In genomic region chr1:106656207-106656738, GRCm38 (mm10) we compare ENCODE assay signal across 17 mouse cellular contexts.
"Had no signal": no experiment of that assay in that cellular context is flagged by ENCODE, and none has a peak within 500 bp of the region (broad histone marks: within the 10 kb centered on the region; RNA-seq: fewer than 3 reads in every experiment).

No protein-coding gene starts in this region.

- H3K27ac ChIP-seq: lung, embryonic 15.5 days; macrophage; midbrain, embryonic 12.5 days; midbrain, embryonic 15.5 days; neural tube, embryonic 12.5 days; stomach, embryonic 15.5 days; stomach, postnatal 0 days had no signal

- H3K27me3 ChIP-seq: lung, embryonic 15.5 days; megakaryocyte, embryonic 14.5 days; midbrain, embryonic 12.5 days; midbrain, embryonic 15.5 days; neural tube, embryonic 12.5 days; stomach, embryonic 15.5 days had no signal

- H3K36me3 ChIP-seq: lung, embryonic 15.5 days; midbrain, embryonic 12.5 days; midbrain, embryonic 15.5 days; neural tube, embryonic 12.5 days; stomach, embryonic 15.5 days had no signal

- H3K9ac ChIP-seq: liver, postnatal 0 days; lung, embryonic 15.5 days; midbrain, embryonic 12.5 days; midbrain, embryonic 15.5 days; neural tube, embryonic 12.5 days; stomach, embryonic 15.5 days had no signal

- ATAC-seq: liver, postnatal 0 days; lung, postnatal 0 days; midbrain, embryonic 15.5 days had no signal

- DNase-seq: liver, postnatal 0 days; lung, adult 2 months; lung, postnatal 14 days; lung, postnatal 36 days; right cerebral cortex, postnatal 14 days; thymus, adult 2 months; thymus, postnatal 25 days; thymus, postnatal 4 days had no signal

- H3K9me3 ChIP-seq: lung, embryonic 15.5 days; megakaryocyte, embryonic 14.5 days; midbrain, embryonic 12.5 days; midbrain, embryonic 15.5 days; neural tube, embryonic 12.5 days; stomach, embryonic 15.5 days had no signal

- H3K4me1 ChIP-seq: midbrain, embryonic 12.5 days; midbrain, embryonic 15.5 days; neural tube, embryonic 12.5 days; stomach, embryonic 15.5 days had no signal

- H3K4me3 ChIP-seq: lung, embryonic 15.5 days; megakaryocyte, embryonic 14.5 days; midbrain, embryonic 12.5 days; midbrain, embryonic 15.5 days; neural tube, embryonic 12.5 days; stomach, embryonic 15.5 days had no signal

- H3K4me2 ChIP-seq: lung, embryonic 15.5 days; midbrain, embryonic 12.5 days; midbrain, embryonic 15.5 days; neural tube, embryonic 12.5 days; stomach, embryonic 15.5 days had no signal
